Comparison of ENCODE assay signal across 18 mouse cellular contexts in genomic region chr14:93564361-93564760, GRCm38 (mm10).
DNase-seq lines count a peak whose midpoint lies in the region; ATAC-seq and TF ChIP-seq lines count a peak whose summit lies in the region.
"Had no signal": no experiment of that assay in that cellular context is flagged by ENCODE, and none has a peak within 500 bp of the region (broad histone marks: within the 10 kb centered on the region; RNA-seq: fewer than 3 reads in every experiment).

No protein-coding gene starts in this region.

- no peak overlapping the region for H3K4me3 ChIP-seq in cerebellum, adult 2 months (replicated peaks; ENCODE audit: insufficient read depth, low read depth, low read length)
- H3K4me3 ChIP-seq in hindbrain, embryonic 11.5 days (ENCODE audit: low read depth, low read length) = no peak overlapping the region
- no peak overlapping the region for H3K4me3 ChIP-seq in forebrain, embryonic 11.5 days (ENCODE audit: low read depth, low read length)
- H3K4me3 ChIP-seq: embryonic facial prominence, embryonic 12.5 days; forebrain, embryonic 13.5 days; heart, adult 2 months; hindbrain, embryonic 13.5 days had no signal

- no peaks in the 10 kb centered on the region for H3K27me3 ChIP-seq in cerebellum, adult 2 months (ENCODE audit: control insufficient read depth, insufficient read depth, low read length)
- no peaks in the 10 kb centered on the region for H3K27me3 ChIP-seq in hindbrain, embryonic 11.5 days (ENCODE audit: control insufficient read depth, insufficient read depth, low read length)
- H3K27me3 ChIP-seq in forebrain, embryonic 11.5 days (ENCODE audit: control insufficient read depth, insufficient read depth, low read length) = no peaks in the 10 kb centered on the region
- H3K27me3 ChIP-seq: embryonic facial prominence, embryonic 12.5 days; forebrain, embryonic 13.5 days; hindbrain, embryonic 13.5 days had no signal

- no peak for TF ChIP-seq POLR2A in cerebellum, adult 2 months (IDR thresholded peaks at IDR 0.05; ENCODE audit: borderline replicate concordance, insufficient read depth, low read length)

- H3K27ac ChIP-seq in cerebellum, adult 2 months (ENCODE audit: insufficient read depth, low read length) = no peak overlapping the region
- H3K27ac ChIP-seq in hindbrain, embryonic 11.5 days (ENCODE audit: low read depth, low read length) = no peak overlapping the region
- no peak overlapping the region for H3K27ac ChIP-seq in forebrain, embryonic 11.5 days (ENCODE audit: low read depth, low read length)
- H3K27ac ChIP-seq: embryonic facial prominence, embryonic 12.5 days; forebrain, embryonic 13.5 days; heart, adult 2 months; hindbrain, embryonic 13.5 days; macrophage had no signal

- TF ChIP-seq CTCF in cerebellum, adult 2 months (IDR thresholded peaks at IDR 0.05; ENCODE audit: borderline replicate concordance, insufficient read depth, low read depth, low read length) = no peak

- no peak for ATAC-seq in hindbrain, embryonic 11.5 days (ENCODE audit: low FRiP score)
- no peak for ATAC-seq in forebrain, embryonic 11.5 days (replicated peaks; ENCODE audit: low FRiP score)
- ATAC-seq: forebrain, embryonic 13.5 days; lung, postnatal 0 days had no signal

- no peak overlapping the region for H3K9ac ChIP-seq in hindbrain, embryonic 11.5 days (ENCODE audit: low read depth, low read length)
- H3K9ac ChIP-seq in forebrain, embryonic 11.5 days (ENCODE audit: low read length) = no peak overlapping the region
- H3K9ac ChIP-seq: embryonic facial prominence, embryonic 12.5 days; forebrain, embryonic 13.5 days; hindbrain, embryonic 13.5 days had no signal

- no peaks in the 10 kb centered on the region for H3K9me3 ChIP-seq in hindbrain, embryonic 11.5 days (ENCODE audit: control insufficient read depth, low read length)
- no peaks in the 10 kb centered on the region for H3K9me3 ChIP-seq in forebrain, embryonic 11.5 days (ENCODE audit: control insufficient read depth, low read length)
- H3K9me3 ChIP-seq: embryonic facial prominence, embryonic 12.5 days; forebrain, embryonic 13.5 days; hindbrain, embryonic 13.5 days had no signal

- no peak overlapping the region for H3K4me2 ChIP-seq in hindbrain, embryonic 11.5 days (replicated peaks; ENCODE audit: low read depth, low read length)
- H3K4me2 ChIP-seq in forebrain, embryonic 11.5 days (ENCODE audit: low read depth, low read length, severe bottlenecking) = no peak overlapping the region
- H3K4me2 ChIP-seq: embryonic facial prominence, embryonic 12.5 days; forebrain, embryonic 13.5 days; hindbrain, embryonic 13.5 days had no signal

- H3K4me1 ChIP-seq in cerebellum, adult 2 months (ENCODE audit: control insufficient read depth, insufficient read depth, low read length) = peaks cover 5% of the 10 kb centered on the region; the same call in 1 of the 2 replicates
- no peaks in the 10 kb centered on the region for H3K4me1 ChIP-seq in hindbrain, embryonic 11.5 days (replicated peaks; ENCODE audit: control insufficient read depth, insufficient read depth, low read length)
- no peaks in the 10 kb centered on the region for H3K4me1 ChIP-seq in forebrain, embryonic 11.5 days (replicated peaks; ENCODE audit: control insufficient read depth, insufficient read depth, low read length)
- H3K4me1 ChIP-seq: embryonic facial prominence, embryonic 12.5 days; forebrain, embryonic 13.5 days; hindbrain, embryonic 13.5 days had no signal

- H3K36me3 ChIP-seq in hindbrain, embryonic 11.5 days (ENCODE audit: control insufficient read depth, insufficient read depth, low read length) = no peaks in the 10 kb centered on the region
- no peaks in the 10 kb centered on the region for H3K36me3 ChIP-seq in forebrain, embryonic 11.5 days (ENCODE audit: control insufficient read depth, insufficient read depth, low read length)
- H3K36me3 ChIP-seq: embryonic facial prominence, embryonic 12.5 days; hindbrain, embryonic 13.5 days had no signal

- DNase-seq in cerebellum, adult 2 months = peak; percentile 36 to 60
- no peak for DNase-seq in cerebellum, adult 11 months
- DNase-seq in 3134 (ENCODE audit: extremely low read depth, insufficient read length, low spot score) = peak; percentile 5
- DNase-seq in NIH3T3 (ENCODE audit: low read depth) = peak; percentile 1
- DNase-seq in adrenal gland, postnatal 36 days = peak; percentile 30 to 51
- DNase-seq in hindbrain, embryonic 11.5 days (ENCODE audit: low spot score) = no peak
- no peak for DNase-seq in forebrain, embryonic 11.5 days (ENCODE audit: low spot score)
- DNase-seq: gastrocnemius, postnatal 36 days; heart, adult 2 months; kidney, adult 18-20 months; right cerebral cortex, adult 18-20 months; right cerebral cortex, postnatal 4 days; thymus, postnatal 14 days had no signal

- WGBS in cerebellum, adult 2 months = 55% methylated on average over 2 of the region's 2 CpGs
- WGBS in hindbrain, embryonic 11.5 days = 76% methylated on average over 2 of the region's 2 CpGs
- 72% methylated on average over 2 of the region's 2 CpGs for WGBS in forebrain, embryonic 11.5 days

Comparison
In these comparisons a context has a peak if more than half of its experiments do, and no peak if none do; other contexts are left out.
1. DNase-seq: peak in cerebellum, adult 2 months (2 of 2), 3134 (single experiment), NIH3T3 (single experiment) and adrenal gland, postnatal 36 days (2 of 2); none in cerebellum, adult 11 months (single experiment), hindbrain, embryonic 11.5 days (single experiment) and forebrain, embryonic 11.5 days (single experiment).